Mouse (Mus musculus): ENCODE measurements around the gene Diexf. TPM values are rescaled to one million over a fixed set of nuclear protein-coding genes. Genes with fewer than 3 reads are reported as not detected.
A peak's percentile ranks its signal among the peaks of the same experiment; 100 is the strongest.

The Diexf gene
- polyA plus RNA-seq, 1 experiment = 13.0 TPM

DNA sequence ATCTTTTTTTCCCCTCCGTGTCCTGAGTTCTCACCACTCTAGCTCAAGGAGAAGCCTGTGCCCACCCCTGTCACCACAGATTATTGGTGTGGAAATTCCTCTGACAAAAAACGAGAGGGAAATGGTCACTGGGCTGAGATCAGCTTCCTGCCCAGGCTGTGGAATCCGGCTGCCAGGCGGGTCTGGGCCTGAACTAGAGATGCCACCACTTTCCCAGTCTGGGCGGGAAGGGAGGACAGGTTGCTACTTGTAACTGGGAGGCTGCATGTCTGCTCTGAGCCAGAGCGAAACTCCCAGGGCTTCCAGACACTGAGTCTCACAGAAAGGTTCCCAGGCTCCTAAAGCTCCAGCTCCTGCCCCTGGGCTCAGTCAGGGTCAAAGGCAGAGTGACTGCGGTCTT is 11.0 kb upstream of the Diexf start:
- H3K27ac ChIP-seq (ENCODE audit: insufficient read depth, low read depth, low read length) = no peak overlapping the region
- H3K36me3 ChIP-seq (ENCODE audit: control insufficient read depth, insufficient read depth, low read length) = no peaks in the 10 kb centered on the region
- DNase-seq = no peak
- H3K4me1 ChIP-seq (ENCODE audit: control insufficient read depth, insufficient read depth, low read length) = no peaks in the 10 kb centered on the region
- H3K4me3 ChIP-seq (ENCODE audit: insufficient read depth, low read depth, low read length) = no peak overlapping the region
- 77% methylated on average over 7 of the region's 7 CpGs for WGBS
- TF ChIP-seq POLR2A (IDR thresholded peaks at IDR 0.05; ENCODE audit: low read depth, low read length) = no peak
- TF ChIP-seq CTCF (conservative IDR thresholded peaks at IDR 0.05; ENCODE audit: insufficient read depth, insufficient read length, low read depth, low read length) = no peak
- no peaks in the 10 kb centered on the region for H3K27me3 ChIP-seq (replicated peaks; ENCODE audit: control insufficient read depth, insufficient read depth, low read length)

DNA sequence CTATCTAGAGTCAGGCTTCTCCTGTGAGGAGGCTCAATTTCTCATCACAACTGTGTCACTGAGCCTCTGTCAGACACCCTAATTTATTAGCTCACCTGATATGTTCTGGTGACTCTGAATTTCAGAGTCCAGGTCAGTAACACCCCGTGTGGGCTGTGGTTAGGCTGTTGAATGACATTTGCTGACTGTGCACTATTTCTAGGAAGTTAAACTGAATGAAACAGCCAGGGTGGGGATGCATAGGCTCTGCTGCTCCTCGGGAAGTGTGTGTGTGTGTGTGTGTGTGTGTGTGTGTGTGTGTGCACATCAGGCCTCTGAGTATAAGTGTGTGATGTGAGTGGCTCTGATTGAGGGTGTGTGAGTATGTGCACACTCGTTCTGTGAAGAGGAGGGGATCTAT is 8.6 kb upstream of the Diexf start:
- DNase-seq = peak; percentile 20
- H3K36me3 ChIP-seq (ENCODE audit: control insufficient read depth, insufficient read depth, low read length) = no peaks in the 10 kb centered on the region
- H3K27ac ChIP-seq (ENCODE audit: insufficient read depth, low read depth, low read length) = no peak overlapping the region
- TF ChIP-seq POLR2A (IDR thresholded peaks at IDR 0.05; ENCODE audit: low read depth, low read length) = no peak
- no peak for TF ChIP-seq CTCF (conservative IDR thresholded peaks at IDR 0.05; ENCODE audit: insufficient read depth, insufficient read length, low read depth, low read length)
- H3K4me1 ChIP-seq (ENCODE audit: control insufficient read depth, insufficient read depth, low read length) = peaks cover 3% of the 10 kb centered on the region; the same call in 1 of the 2 replicates
- WGBS = 18% methylated on average over 3 of the region's 3 CpGs
- no peaks in the 10 kb centered on the region for H3K27me3 ChIP-seq (replicated peaks; ENCODE audit: control insufficient read depth, insufficient read depth, low read length)
- no peak overlapping the region for H3K4me3 ChIP-seq (ENCODE audit: insufficient read depth, low read depth, low read length)

DNA sequence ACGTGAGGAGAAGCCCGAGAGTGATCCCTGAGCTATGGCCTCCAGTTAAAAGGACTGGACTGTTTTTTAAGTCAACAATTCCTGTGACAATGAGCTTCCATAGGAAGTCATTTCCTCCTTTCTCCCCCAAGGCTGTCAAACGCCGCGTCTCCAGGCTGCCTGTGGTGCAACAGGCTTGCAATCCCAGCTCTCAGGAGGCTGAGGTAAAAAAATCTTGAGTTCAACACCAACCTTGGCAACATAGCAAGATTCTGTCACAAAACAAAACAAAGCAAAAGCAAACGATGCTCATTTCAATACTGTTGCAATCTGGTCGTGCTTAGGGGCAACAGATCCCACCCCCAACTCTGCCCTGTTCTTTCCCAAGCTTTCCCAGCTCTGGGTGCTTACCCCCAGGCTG is 8.0 kb upstream of the Diexf start:
- no peak for DNase-seq
- H3K27me3 ChIP-seq (replicated peaks; ENCODE audit: control insufficient read depth, insufficient read depth, low read length) = no peaks in the 10 kb centered on the region
- H3K4me3 ChIP-seq (ENCODE audit: insufficient read depth, low read depth, low read length) = no peak overlapping the region
- H3K4me1 ChIP-seq (ENCODE audit: control insufficient read depth, insufficient read depth, low read length) = peaks cover 3% of the 10 kb centered on the region; the same call in 1 of the 2 replicates
- H3K27ac ChIP-seq (ENCODE audit: insufficient read depth, low read depth, low read length) = no peak overlapping the region
- no peaks in the 10 kb centered on the region for H3K36me3 ChIP-seq (ENCODE audit: control insufficient read depth, insufficient read depth, low read length)
- 27% methylated on average over 7 of the region's 7 CpGs for WGBS
- TF ChIP-seq POLR2A (IDR thresholded peaks at IDR 0.05; ENCODE audit: low read depth, low read length) (no peak), CTCF (conservative IDR thresholded peaks at IDR 0.05; ENCODE audit: insufficient read depth, insufficient read length, low read depth, low read length) (no peak)

DNA sequence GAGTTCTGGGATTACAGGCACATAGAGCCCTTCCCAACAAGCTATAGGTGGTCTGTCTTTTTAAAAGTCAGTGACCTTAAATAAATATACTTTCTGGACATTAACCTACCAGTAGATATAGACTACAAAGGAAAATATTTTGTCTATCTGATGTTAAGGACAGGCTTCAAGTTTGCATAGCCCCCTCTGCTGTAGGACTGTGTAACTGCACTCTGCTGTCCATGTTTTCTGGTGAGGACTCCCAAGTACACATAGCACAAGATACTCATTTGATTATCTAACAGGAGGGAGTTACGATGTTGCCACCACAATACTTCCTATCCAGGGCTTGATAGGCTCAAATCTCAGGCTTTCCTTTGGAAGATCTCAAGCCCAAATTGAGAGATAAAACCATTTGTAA is 3.7 kb upstream of the Diexf start:
- Histone ChIP-seq H3K36me3 (ENCODE audit: control insufficient read depth, insufficient read depth, low read length) (no peaks in the 10 kb centered on the region), H3K4me3 (ENCODE audit: insufficient read depth, low read depth, low read length) (no peak overlapping the region), H3K27ac (ENCODE audit: insufficient read depth, low read depth, low read length) (no peak overlapping the region), H3K4me1 (ENCODE audit: control insufficient read depth, insufficient read depth, low read length) (peaks cover 8% of the 10 kb centered on the region; the same call in 1 of the 2 replicates), H3K27me3 (replicated peaks; ENCODE audit: control insufficient read depth, insufficient read depth, low read length) (no peaks in the 10 kb centered on the region)
- TF ChIP-seq CTCF (conservative IDR thresholded peaks at IDR 0.05; ENCODE audit: insufficient read depth, insufficient read length, low read depth, low read length) = no peak; the same call in 1 of the 2 replicates
- no peak for TF ChIP-seq POLR2A (IDR thresholded peaks at IDR 0.05; ENCODE audit: low read depth, low read length)
- DNase-seq = no peak
- 78% methylated on average over 1 of the region's 1 CpGs for WGBS

DNA sequence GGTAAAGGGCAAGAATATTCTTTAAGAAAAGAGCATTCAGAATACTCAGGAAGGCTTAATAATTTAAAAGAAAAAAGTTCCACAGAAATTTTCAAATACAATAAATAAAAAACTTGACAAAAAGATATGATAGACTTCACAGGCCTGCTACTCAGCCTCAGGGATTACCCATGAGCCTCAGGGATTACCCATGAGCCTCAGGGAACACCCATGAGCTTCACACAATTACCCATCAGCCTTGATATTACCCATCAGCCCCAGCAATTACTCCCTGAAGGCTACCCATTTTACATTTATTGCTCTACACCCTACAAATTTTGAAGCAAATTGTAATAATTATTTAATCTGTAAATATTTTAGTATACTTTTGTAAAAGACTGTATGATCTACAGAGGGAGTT is 2.3 kb upstream of the Diexf start:
- no peak overlapping the region for H3K27ac ChIP-seq (ENCODE audit: insufficient read depth, low read depth, low read length)
- TF ChIP-seq CTCF (conservative IDR thresholded peaks at IDR 0.05; ENCODE audit: insufficient read depth, insufficient read length, low read depth, low read length) (no peak), POLR2A (IDR thresholded peaks at IDR 0.05; ENCODE audit: low read depth, low read length) (no peak)
- no peaks in the 10 kb centered on the region for H3K27me3 ChIP-seq (replicated peaks; ENCODE audit: control insufficient read depth, insufficient read depth, low read length)
- no peak for DNase-seq
- no peaks in the 10 kb centered on the region for H3K36me3 ChIP-seq (ENCODE audit: control insufficient read depth, insufficient read depth, low read length)
- H3K4me3 ChIP-seq (ENCODE audit: insufficient read depth, low read depth, low read length) = no peak overlapping the region
- H3K4me1 ChIP-seq (ENCODE audit: control insufficient read depth, insufficient read depth, low read length) = peaks cover 8% of the 10 kb centered on the region; the same call in 1 of the 2 replicates

DNA sequence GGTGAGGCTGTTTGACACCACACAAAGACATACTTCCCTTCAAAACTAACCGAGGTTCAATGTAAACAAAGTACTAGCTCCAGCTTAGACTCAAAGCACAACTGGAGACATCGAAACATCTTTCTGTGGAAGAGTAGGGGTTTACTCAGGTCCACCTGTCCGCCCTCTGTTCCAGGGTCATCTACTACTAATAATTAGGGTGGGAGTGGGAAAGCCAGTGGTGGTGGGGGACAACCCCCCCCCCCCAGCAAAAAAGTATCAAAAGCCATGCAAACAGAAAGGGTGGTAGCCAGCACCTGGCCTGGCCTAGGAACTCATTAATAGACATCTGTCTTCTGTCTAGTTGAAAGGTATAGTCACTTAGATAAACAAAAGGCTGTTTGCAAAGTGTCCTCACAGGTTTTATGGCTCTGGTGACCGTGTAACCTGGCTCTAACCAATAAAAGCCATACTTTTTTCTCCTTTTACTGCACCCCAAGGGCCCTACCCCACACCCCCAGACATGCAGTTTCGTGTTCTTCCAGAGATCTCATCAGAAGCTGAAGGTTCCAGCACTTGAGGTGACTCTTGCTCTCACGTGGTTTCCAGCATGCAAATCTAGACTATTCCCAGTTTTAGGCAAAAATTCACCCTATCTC is 1.4 kb upstream of the Diexf start:
- no peaks in the 10 kb centered on the region for H3K36me3 ChIP-seq (ENCODE audit: control insufficient read depth, insufficient read depth, low read length)
- no peak overlapping the region for H3K27ac ChIP-seq (ENCODE audit: insufficient read depth, low read depth, low read length)
- no peak for DNase-seq
- no peak overlapping the region for H3K4me3 ChIP-seq (ENCODE audit: insufficient read depth, low read depth, low read length)
- TF ChIP-seq POLR2A (IDR thresholded peaks at IDR 0.05; ENCODE audit: low read depth, low read length) = no peak
- no peak for TF ChIP-seq CTCF (conservative IDR thresholded peaks at IDR 0.05; ENCODE audit: insufficient read depth, insufficient read length, low read depth, low read length)
- 57% methylated on average over 6 of the region's 6 CpGs for WGBS
- peaks cover 8% of the 10 kb centered on the region; the same call in 1 of the 2 replicates for H3K4me1 ChIP-seq (ENCODE audit: control insufficient read depth, insufficient read depth, low read length)
- no peaks in the 10 kb centered on the region for H3K27me3 ChIP-seq (replicated peaks; ENCODE audit: control insufficient read depth, insufficient read depth, low read length)

DNA sequence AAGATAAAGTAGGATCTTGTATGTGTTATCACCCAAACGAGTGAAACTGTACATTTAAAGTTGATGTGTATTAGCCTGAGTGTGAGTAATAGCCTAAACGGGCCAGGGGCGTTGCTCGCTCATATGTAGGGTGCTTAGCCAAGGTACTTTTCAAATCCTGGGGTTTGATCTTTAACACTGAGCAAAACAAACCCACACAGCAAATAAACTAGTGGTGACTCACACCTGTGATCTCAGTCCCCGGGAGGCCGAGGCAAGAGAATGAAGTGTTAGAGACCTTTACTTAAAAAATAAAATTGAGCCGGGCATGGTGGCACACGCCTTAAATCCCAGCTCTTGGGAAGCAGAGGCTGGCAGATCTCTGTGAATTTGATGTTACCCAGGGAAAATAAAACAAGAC is 767 bp upstream of the Diexf start:
- WGBS = 73% methylated on average over 8 of the region's 8 CpGs

More for the DNA sequence above, 767 bp upstream of the Diexf start:
- Histone ChIP-seq H3K4me1 (ENCODE audit: control insufficient read depth, insufficient read depth, low read length) (peaks cover 8% of the 10 kb centered on the region; the same call in 1 of the 2 replicates), H3K27me3 (replicated peaks; ENCODE audit: control insufficient read depth, insufficient read depth, low read length) (no peaks in the 10 kb centered on the region), H3K27ac (ENCODE audit: insufficient read depth, low read depth, low read length) (no peak overlapping the region), H3K36me3 (ENCODE audit: control insufficient read depth, insufficient read depth, low read length) (no peaks in the 10 kb centered on the region), H3K4me3 (ENCODE audit: insufficient read depth, low read depth, low read length) (no peak overlapping the region)
- TF ChIP-seq POLR2A (IDR thresholded peaks at IDR 0.05; ENCODE audit: low read depth, low read length) (no peak), CTCF (conservative IDR thresholded peaks at IDR 0.05; ENCODE audit: insufficient read depth, insufficient read length, low read depth, low read length) (no peak)
- no peak for DNase-seq
